Mouse (Mus musculus) heart, adult 2 months (tissue): ENCODE results near the gene D630045J12Rik. TPM values are rescaled to one million over a fixed set of nuclear protein-coding genes. Genes with fewer than 3 reads are reported as not detected.

Experiments
- DNase-seq, 2 experiments: peaks; one replicate each; pipeline ENCODE4 v3.0.0; 2021
- H3K27ac ChIP-seq: fragments of 200-600 bp; 2 replicates; pipeline ENCODE4 v1.8.1; 2022
- H3K27me3 ChIP-seq: fragments of 200-500 bp; 2 replicates; pipeline ENCODE4 v1.6.1; 2012; ENCODE audit warnings: mild to moderate bottlenecking, low read length, inconsistent platforms, mixed read lengths; ENCODE audit not compliant: control insufficient read depth, insufficient read depth
- H3K36me3 ChIP-seq: fragments of 200-500 bp; 2 replicates; pipeline ENCODE4 v1.6.1; 2012; ENCODE audit warnings: low read length, inconsistent platforms; ENCODE audit not compliant: control insufficient read depth, insufficient read depth
- H3K4me1 ChIP-seq: fragments of 200-500 bp; 2 replicates; pipeline ENCODE4 v1.6.1; 2011; ENCODE audit warnings: low read length; ENCODE audit not compliant: control insufficient read depth, insufficient read depth
- H3K4me3 ChIP-seq: fragments of 200-600 bp; 2 replicates; pipeline ENCODE4 v1.8.1; 2022
- H3K79me2 ChIP-seq: fragments of 200-500 bp; replicated peaks from 2 replicates; pipeline ENCODE4 v1.6.1; 2012; ENCODE audit warnings: mild to moderate bottlenecking, inconsistent platforms, low read length, moderate library complexity, mixed read lengths; ENCODE audit not compliant: control insufficient read depth, insufficient read depth
- H3K9ac ChIP-seq: fragments of 200-500 bp; 2 replicates; pipeline ENCODE4 v1.6.1; 2012; ENCODE audit warnings: low read depth, mild to moderate bottlenecking, control low read depth, inconsistent platforms, low read length, mixed read lengths
- CTCF ChIP-seq: fragments of 200-600 bp; IDR thresholded peaks from 2 replicates; pipeline ENCODE4 v1.8.1; 2022; ENCODE audit warnings: antibody characterized with exemption, mild to moderate bottlenecking, moderate library complexity
- EP300 ChIP-seq: fragments of 200-500 bp; IDR thresholded peaks from 2 replicates; pipeline ENCODE4 v1.6.1; 2011; ENCODE audit warnings: low read depth, low read length, control low read depth; ENCODE audit not compliant: insufficient read depth
- POLR2A ChIP-seq: fragments of 200-500 bp; IDR thresholded peaks from 2 replicates; pipeline ENCODE4 v1.6.1; 2011; ENCODE audit warnings: mild to moderate bottlenecking, low read depth, low read length, control low read depth; ENCODE audit not compliant: insufficient read depth
- WGBS: fragments of 180-500 bp; shearing (Covaris S2); methylation state at CpG from one replicate; pipeline ENCODE4 v1.1.7; 2018; 5-methylcytosine and 5-hydroxymethylcytosine counted together
- intact Hi-C: fragments of 180-260 bp; cut with DNase I; formaldehyde crosslinking; loops from one replicate; pipeline ENCODE4 v1.15.1; 2025
- polyA plus RNA-seq: library from polyadenylated mRNA; depleted of rRNA; stranded (reverse); fragments of >200 nt; gene quantifications from 2 replicates; pipeline ENCODE4 v1.2.3, GENCODE M21; 2012
- total RNA-seq, 2 experiments: library from RNA; stranded (reverse); gene quantifications; 2 replicates each; pipeline ENCODE4 v1.2.3; 2021

Gene D630045J12Rik
- total and polyA plus RNA-seq, 3 experiments, result 0.78 to 1.5 (median 1.1) TPM

DNA sequence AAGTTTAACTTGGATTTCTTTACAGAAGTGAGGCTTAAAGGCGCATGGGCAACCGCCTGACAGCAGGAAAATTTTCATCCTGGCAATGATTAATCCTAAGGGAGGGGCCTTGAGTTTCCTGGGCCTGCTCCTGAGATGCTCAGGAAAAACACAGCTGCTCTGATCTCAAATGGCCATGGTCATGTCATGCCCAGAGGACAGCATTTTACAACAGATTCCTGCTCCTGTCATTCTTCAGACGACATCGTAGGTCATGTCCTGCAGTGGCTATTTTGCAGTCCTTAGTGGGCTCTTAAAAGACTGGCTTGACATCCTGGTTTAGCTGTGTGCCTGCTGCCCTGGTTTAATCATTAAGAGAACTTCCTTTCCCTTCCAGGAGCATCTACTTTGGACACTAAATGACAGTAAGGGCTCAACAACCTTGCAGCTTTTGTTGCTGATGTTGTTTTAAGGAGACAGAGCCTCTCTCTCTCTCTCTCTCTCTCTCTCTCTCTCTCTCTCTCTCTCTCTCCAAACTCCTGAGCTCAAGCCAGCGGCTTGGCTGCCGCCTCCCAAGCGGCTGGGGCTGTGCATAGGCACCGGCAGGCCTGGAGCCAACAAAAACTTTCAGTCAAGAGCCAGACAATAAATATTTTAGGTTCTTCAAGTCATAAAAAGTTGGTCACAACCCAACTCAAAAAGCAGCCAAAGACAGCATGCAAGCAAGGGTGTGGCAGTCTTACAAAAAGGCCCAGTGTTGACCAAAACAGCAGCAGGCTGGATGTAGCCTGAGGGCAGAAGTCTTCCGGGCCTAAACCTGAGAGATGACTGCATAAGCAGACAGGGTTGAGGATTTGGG lies 109.4 kb downstream of the D630045J12Rik start:
- Histone ChIP-seq H3K36me3 (no peaks in the 10 kb centered on the region), H3K4me3 (no peak overlapping the region), H3K27me3 (no peaks in the 10 kb centered on the region), H3K79me2 (no peaks in the 10 kb centered on the region), H3K27ac (peak overlapping the region; percentile 75), H3K9ac (no peak overlapping the region), H3K4me1 (peaks cover 12% of the 10 kb centered on the region)
- intact Hi-C loops, result no loop called here
- 20% methylated on average over 9 of the region's 9 CpGs for WGBS
- TF ChIP-seq CTCF (no peak), EP300 (no peak), POLR2A (no peak)
- DNase-seq, result peak; percentile 65 to 79

DNA sequence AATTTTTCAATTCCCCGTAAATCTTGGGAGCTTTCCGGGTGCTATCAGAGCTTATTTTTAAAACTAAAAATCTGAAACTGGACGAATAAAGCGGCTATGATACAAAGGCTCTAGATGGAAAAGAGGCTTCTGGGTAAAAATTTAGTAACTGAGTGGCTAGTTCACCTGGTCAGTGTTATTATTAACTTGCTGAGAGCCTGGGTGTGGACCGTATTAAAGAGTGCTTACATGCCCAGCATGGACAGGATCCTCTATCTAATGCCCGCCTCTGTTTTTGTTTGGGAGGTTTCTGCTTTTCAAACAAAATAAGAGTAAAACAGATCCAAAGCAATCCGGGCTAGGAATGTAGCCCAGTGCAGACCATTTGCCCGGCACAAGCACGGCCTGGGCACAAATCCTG lies 113.4 kb downstream of the D630045J12Rik start:
- no peak for DNase-seq
- 96% methylated on average over 9 of the region's 9 CpGs for WGBS
- Histone ChIP-seq H3K27me3 (no peaks in the 10 kb centered on the region), H3K4me1 (peaks cover 9% of the 10 kb centered on the region), H3K4me3 (no peak overlapping the region), H3K79me2 (no peaks in the 10 kb centered on the region), H3K27ac (no peak overlapping the region), H3K36me3 (no peaks in the 10 kb centered on the region), H3K9ac (no peak overlapping the region)
- intact Hi-C loops, result no loop called here
- no peak for TF ChIP-seq EP300
- no peak for TF ChIP-seq POLR2A
- TF ChIP-seq CTCF, result no peak

DNA sequence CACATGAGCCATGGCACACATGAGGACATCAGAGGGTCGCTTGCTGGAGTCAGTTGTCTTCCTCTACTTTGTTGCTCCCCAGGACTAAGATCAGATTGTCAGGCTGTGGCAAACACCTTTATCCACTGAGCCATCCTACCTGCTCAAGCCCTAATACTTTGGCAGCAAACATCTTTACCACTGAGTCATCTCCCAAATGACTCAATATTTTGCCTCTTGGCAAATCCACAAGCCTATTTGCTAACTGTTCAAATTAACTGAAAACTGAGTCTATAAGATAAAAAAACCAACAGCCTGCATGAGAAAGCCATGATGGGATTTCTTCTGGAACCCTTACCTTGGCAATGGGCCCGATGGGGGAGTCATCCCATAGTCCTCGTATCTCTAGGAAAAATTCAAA lies 114.7 kb downstream of the D630045J12Rik start:
- TF ChIP-seq EP300 (no peak), CTCF (no peak), POLR2A (no peak)
- Histone ChIP-seq H3K4me1 (peaks cover 5% of the 10 kb centered on the region), H3K9ac (no peak overlapping the region), H3K27ac (no peak overlapping the region), H3K79me2 (no peaks in the 10 kb centered on the region), H3K27me3 (no peaks in the 10 kb centered on the region), H3K4me3 (no peak overlapping the region), H3K36me3 (no peaks in the 10 kb centered on the region)
- intact Hi-C loops, result no loop called here
- 80% methylated on average over 3 of the region's 3 CpGs for WGBS
- DNase-seq, result no peak

DNA sequence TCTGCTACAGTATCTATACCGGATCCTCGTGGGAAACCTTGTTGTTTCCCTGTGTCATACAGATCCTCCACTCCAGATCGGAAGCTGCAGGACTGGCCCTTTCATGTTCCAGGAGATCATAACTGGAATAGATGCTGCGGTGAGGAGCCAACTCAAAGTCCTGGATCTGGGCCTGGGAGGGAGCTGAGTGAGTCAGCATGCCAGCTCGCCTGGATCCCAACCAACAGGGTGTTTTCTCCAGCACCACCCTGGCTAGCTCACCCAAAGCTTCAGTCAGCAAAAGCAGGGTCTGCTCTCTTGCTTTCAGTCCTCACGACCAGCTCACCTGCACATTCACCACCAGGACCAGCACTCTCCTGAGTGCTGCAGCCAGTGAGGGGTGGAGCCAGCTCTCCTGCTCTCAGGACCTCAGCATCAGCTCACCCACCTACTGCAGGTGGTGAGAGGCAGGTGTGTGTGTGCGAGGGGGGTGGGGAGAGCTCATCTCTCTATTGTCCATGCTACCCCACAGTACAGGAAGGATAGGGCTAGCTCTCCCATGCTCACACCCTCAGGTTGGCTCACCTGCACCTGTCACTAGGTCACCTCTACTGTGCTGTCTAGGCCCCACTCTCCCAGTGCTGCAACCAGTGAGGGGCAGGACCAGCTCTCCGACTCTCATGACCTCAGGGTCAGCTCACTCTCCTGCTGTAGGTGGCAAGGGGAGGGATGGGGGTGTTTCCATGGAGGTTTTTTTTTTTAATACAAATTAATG lies 118.8 kb downstream of the D630045J12Rik start:
- no peaks in the 10 kb centered on the region for H3K27me3 ChIP-seq
- no peaks in the 10 kb centered on the region for H3K79me2 ChIP-seq
- intact Hi-C loops, result no loop called here
- no peak overlapping the region for H3K4me3 ChIP-seq
- peak; percentile 55 to 72 for DNase-seq
- TF ChIP-seq POLR2A (no peak), EP300 (0 out of 2 replicates have a peak, but pooled peaks have one; percentile 29)
- H3K27ac ChIP-seq, result no peak overlapping the region
- no peak overlapping the region for H3K9ac ChIP-seq
- WGBS, result 62% methylated on average over 8 of the region's 8 CpGs
- peaks cover 4% of the 10 kb centered on the region; the same call in 1 of the 2 replicates for H3K4me1 ChIP-seq
- H3K36me3 ChIP-seq, result no peaks in the 10 kb centered on the region

- 60% methylated on average over 4 of the region's 4 CpGs for WGBS
- no peak overlapping the region for H3K4me3 ChIP-seq
- H3K27ac ChIP-seq, result no peak overlapping the region
- DNase-seq, result peak; percentile 61 to 73
- intact Hi-C loops, result no loop called here
- no peak overlapping the region for H3K9ac ChIP-seq
- H3K36me3 ChIP-seq, result no peaks in the 10 kb centered on the region
- peaks cover 4% of the 10 kb centered on the region; the same call in 1 of the 2 replicates for H3K4me1 ChIP-seq
- H3K79me2 ChIP-seq, result no peaks in the 10 kb centered on the region
- TF ChIP-seq EP300 (no peak), CTCF (0 out of 2 replicates have a peak, but pooled peaks have one; percentile 3)
- H3K27me3 ChIP-seq, result no peaks in the 10 kb centered on the region
These were observed 122.0 kb downstream of the D630045J12Rik start for GRCm38 (mm10) chr6:38131801-38132231.

DNA sequence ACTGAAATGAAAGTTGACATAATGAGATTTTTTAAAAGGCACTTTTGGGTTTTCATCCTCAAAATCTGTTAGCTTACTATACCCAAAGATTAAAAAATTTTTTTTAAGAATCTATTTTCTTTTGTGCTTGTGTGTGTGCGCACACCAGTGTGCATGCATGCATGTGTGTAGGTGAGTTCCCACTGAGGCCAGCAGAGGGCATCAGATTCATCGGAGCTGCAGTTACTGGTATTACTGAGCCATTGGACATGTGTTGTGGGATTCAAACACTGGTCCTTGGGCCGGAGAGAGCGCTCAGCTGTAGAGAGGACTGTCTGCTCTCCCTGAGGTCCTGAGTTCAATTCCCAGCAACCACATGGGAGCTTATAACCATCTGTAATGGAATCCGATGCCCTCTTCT lies 123.9 kb downstream of the D630045J12Rik start:
- Histone ChIP-seq H3K36me3 (no peaks in the 10 kb centered on the region), H3K9ac (no peak overlapping the region), H3K4me1 (peaks cover 2% of the 10 kb centered on the region; the same call in 1 of the 2 replicates), H3K27me3 (no peaks in the 10 kb centered on the region), H3K79me2 (no peaks in the 10 kb centered on the region), H3K27ac (no peak overlapping the region), H3K4me3 (no peak overlapping the region)
- TF ChIP-seq EP300 (no peak), CTCF (peak; percentile 33), POLR2A (no peak)
- 98% methylated on average over 5 of the region's 5 CpGs for WGBS
- no peak for DNase-seq
- intact Hi-C loops, result no loop called here
